Mouse (Mus musculus): ENCODE measurements around the gene Polr3gl.

Gene Polr3gl

GRCm38 (mm10) chr3:96598156-96599068, 4.4 kb upstream of the Polr3gl start:
- DNase-seq (ENCODE audit: low spot score): peak; percentile 59

GRCm38 (mm10) chr3:96597435-96597891, 3.5 kb upstream of the Polr3gl start:
- peak; percentile 57 for DNase-seq (ENCODE audit: low spot score)

GRCm38 (mm10) chr3:96596855-96597254, 2.9 kb upstream of the Polr3gl start:
- no peak for DNase-seq (ENCODE audit: low spot score)

GRCm38 (mm10) chr3:96596228-96596707, 2.3 kb upstream of the Polr3gl start, which contains the start of gene Ankrd34a:
Gene Ankrd34a (plus strand): TSS chr3:96596636.
- DNase-seq (ENCODE audit: low spot score): peak; percentile 79

- no peak for DNase-seq (ENCODE audit: low spot score)
Observed at GRCm38 (mm10) chr3:96595661-96596060, 1.7 kb upstream of the Polr3gl start.

- no peak for DNase-seq (ENCODE audit: low spot score)
Observed at GRCm38 (mm10) chr3:96594851-96595250, 870 bp upstream of the Polr3gl start.

- DNase-seq (ENCODE audit: low spot score): no peak
Observed at GRCm38 (mm10) chr3:96593374-96593773, 607 bp downstream of the Polr3gl start.

- DNase-seq (ENCODE audit: low spot score): no peak
Observed at GRCm38 (mm10) chr3:96590657-96591056, 3.3 kb downstream of the Polr3gl start.

- DNase-seq (ENCODE audit: low spot score): no peak
Observed at GRCm38 (mm10) chr3:96583386-96583785, 10.6 kb downstream of the Polr3gl start.

GRCm38 (mm10) chr3:96581771-96582515, 12.0 kb downstream of the Polr3gl start:
- DNase-seq (ENCODE audit: low spot score): no peak

GRCm38 (mm10) chr3:96581141-96581540, 12.8 kb downstream of the Polr3gl start:
- no peak for DNase-seq (ENCODE audit: low spot score)

GRCm38 (mm10) chr3:96579885-96580454, 14.0 kb downstream of the Polr3gl start:
- peak; percentile 95 for DNase-seq (ENCODE audit: low spot score)

GRCm38 (mm10) chr3:96579239-96579750, 14.7 kb downstream of the Polr3gl start:
- DNase-seq (ENCODE audit: low spot score): no peak

- no peak for DNase-seq (ENCODE audit: low spot score)
Observed at GRCm38 (mm10) chr3:96578561-96579238, 15.3 kb downstream of the Polr3gl start.

GRCm38 (mm10) chr3:96577566-96577965, 16.4 kb downstream of the Polr3gl start:
- no peak for DNase-seq (ENCODE audit: low spot score)

- peak; percentile 89 for DNase-seq (ENCODE audit: low spot score)
Observed at GRCm38 (mm10) chr3:96576690-96577541, 17.1 kb downstream of the Polr3gl start, which contains the start of gene Gm16253. Gene Gm16253 (plus strand): TSS chr3:96576984.

GRCm38 (mm10) chr3:96576005-96576658, 17.8 kb downstream of the Polr3gl start:
- DNase-seq (ENCODE audit: low spot score): no peak

- no peak for DNase-seq (ENCODE audit: low spot score)
Observed at GRCm38 (mm10) chr3:96575272-96575984, 18.6 kb downstream of the Polr3gl start.
